Mouse (Mus musculus): ENCODE measurements around the gene Aoah.

Gene Aoah

GRCm38 (mm10) chr13:21074847-21075246 is 280.9 kb downstream of the Aoah start, which contains the start of gene Olfr1370:
Gene Olfr1370, minus strand, starts transcription at chr13:21074947.
- no peak for DNase-seq (ENCODE audit: low spot score)

GRCm38 (mm10) chr13:21082686-21083085 is 288.8 kb downstream of the Aoah start:
- no peak for DNase-seq (ENCODE audit: low spot score)
